Mouse (Mus musculus) liver, embryonic 16.5 days (tissue): ENCODE data around the gene Cd300ld5. TPM values are rescaled to one million over a fixed set of nuclear protein-coding genes. Genes with fewer than 3 reads are reported as not detected.

ENCODE experiments used
- ATAC-seq: fragments of 200-750 bp; cut with Nextera tagmentation; 2 replicates; pipeline ENCODE4 v1.8.0; 2017; ENCODE audit warnings: low read depth, mild to moderate bottlenecking, moderate number of reproducible peaks, moderate library complexity
- H3K27ac ChIP-seq: fragments of 300-500 bp; sonication (generic); 2 replicates; pipeline ENCODE4 v1.5.1; 2014; ENCODE audit warnings: mild to moderate bottlenecking, low read length
- H3K27me3 ChIP-seq: fragments of 300-500 bp; sonication (generic); 2 replicates; pipeline ENCODE4 v1.6.1; 2014; ENCODE audit warnings: low read depth, low read length, mixed read lengths; ENCODE audit not compliant: control insufficient read depth, insufficient read depth
- H3K36me3 ChIP-seq: fragments of 300-500 bp; sonication (generic); 2 replicates; pipeline ENCODE4 v1.6.1; 2014; ENCODE audit warnings: mild to moderate bottlenecking; ENCODE audit not compliant: control insufficient read depth, insufficient read depth
- H3K4me1 ChIP-seq: fragments of 300-500 bp; sonication (generic); 2 replicates; pipeline ENCODE4 v1.6.1; 2014; ENCODE audit warnings: low read depth, low read length, mixed read lengths; ENCODE audit not compliant: control insufficient read depth
- H3K4me2 ChIP-seq: fragments of 300-500 bp; sonication (generic); 2 replicates; pipeline ENCODE4 v1.6.1; 2014; ENCODE audit warnings: low read depth, low read length, mixed read lengths
- H3K4me3 ChIP-seq: fragments of 300-500 bp; sonication (generic); 2 replicates; pipeline ENCODE4 v1.5.1; 2014; ENCODE audit warnings: low read depth, mild to moderate bottlenecking, low read length
- H3K9ac ChIP-seq: fragments of 300-500 bp; sonication (generic); 2 replicates; pipeline ENCODE4 v1.6.1; 2014; ENCODE audit warnings: low read depth, low read length
- H3K9me3 ChIP-seq: fragments of 300-500 bp; sonication (generic); replicated peaks from 2 replicates; pipeline ENCODE4 v1.6.1; 2016; ENCODE audit warnings: low read length; ENCODE audit not compliant: control insufficient read depth
- WGBS: fragments of 180-500 bp; shearing (Covaris S2); extraction: QIAGEN DNeasy Blood & Tissue Kit; methylation state at CpG from one replicate; pipeline ENCODE4 v1.1.7; 2014; ENCODE audit not compliant: insufficient replicate concordance; 5-methylcytosine and 5-hydroxymethylcytosine counted together
- polyA plus RNA-seq: library from polyadenylated mRNA; unstranded; fragments of >200 nt; fragmentation: Nextera tagmentation; extraction: Ambion mirVana; gene quantifications from 2 replicates; pipeline ENCODE4 v1.2.1, GENCODE M21; 2015

The Cd300ld5 gene
- polyA plus RNA-seq, 1 experiment from 2014 or later, result not detected

DNA sequence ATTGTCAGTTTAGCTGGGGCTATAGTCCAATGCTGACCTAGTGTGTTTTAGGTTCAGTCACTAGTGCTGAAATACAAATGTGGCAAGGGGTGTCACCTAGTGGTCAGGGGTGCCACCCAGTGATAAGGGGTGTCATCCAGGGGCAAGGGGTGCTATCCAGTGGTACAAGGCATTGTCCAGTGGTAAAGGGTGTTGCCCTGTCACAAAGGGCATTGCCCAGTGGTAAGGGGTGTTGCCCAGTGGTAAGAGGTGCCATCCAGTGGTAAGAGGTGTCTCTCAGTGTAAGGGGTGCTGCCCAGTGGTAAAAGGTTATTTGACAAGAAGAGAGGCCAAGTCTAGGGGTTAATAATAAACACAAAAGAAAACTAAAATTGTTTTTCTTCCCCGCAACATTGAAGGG, 39.9 kb upstream of the Cd300ld5 start:
- no peak overlapping the region for H3K9ac ChIP-seq
- WGBS, result 83% methylated on average over 1 of the region's 1 CpGs
- no peak for ATAC-seq
- H3K36me3 ChIP-seq, result no peaks in the 10 kb centered on the region
- peaks cover 4% of the 10 kb centered on the region; the same call in 1 of the 2 replicates for H3K4me1 ChIP-seq
- H3K27ac ChIP-seq, result no peak overlapping the region
- no peaks in the 10 kb centered on the region for H3K9me3 ChIP-seq
- H3K4me3 ChIP-seq, result no peak overlapping the region
- H3K4me2 ChIP-seq, result no peak overlapping the region
- no peaks in the 10 kb centered on the region for H3K27me3 ChIP-seq

DNA sequence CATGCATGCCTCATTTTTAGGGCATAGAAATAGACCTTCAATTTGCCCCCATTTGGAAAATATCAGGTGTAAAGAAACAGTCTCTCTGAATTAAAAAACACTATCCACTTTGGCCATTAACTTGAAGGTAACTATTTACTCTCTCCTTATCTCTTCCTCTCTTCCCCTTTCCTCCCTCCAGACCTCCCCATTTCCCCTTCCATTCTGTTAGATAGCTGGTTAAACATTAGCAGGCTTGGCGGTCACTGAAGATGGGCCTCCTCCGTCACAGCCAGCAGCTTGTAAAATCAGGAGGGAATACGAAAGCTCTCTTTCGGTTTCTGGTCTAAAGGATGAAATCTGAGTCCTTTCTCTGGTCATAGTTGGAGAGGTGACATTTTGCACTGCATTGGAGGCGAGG, 38.3 kb upstream of the Cd300ld5 start:
- 15% methylated on average over 5 of the region's 5 CpGs for WGBS
- peak overlapping the region; percentile 55 for H3K27ac ChIP-seq
- H3K4me3 ChIP-seq, result no peak overlapping the region
- H3K9me3 ChIP-seq, result no peaks in the 10 kb centered on the region
- no peaks in the 10 kb centered on the region for H3K27me3 ChIP-seq
- H3K36me3 ChIP-seq, result no peaks in the 10 kb centered on the region
- ATAC-seq, result peak; percentile 58
- H3K9ac ChIP-seq, result no peak overlapping the region
- peaks cover 4% of the 10 kb centered on the region for H3K4me1 ChIP-seq
- H3K4me2 ChIP-seq, result peak overlapping the region; percentile 1; the same call in 1 of the 2 replicates

DNA sequence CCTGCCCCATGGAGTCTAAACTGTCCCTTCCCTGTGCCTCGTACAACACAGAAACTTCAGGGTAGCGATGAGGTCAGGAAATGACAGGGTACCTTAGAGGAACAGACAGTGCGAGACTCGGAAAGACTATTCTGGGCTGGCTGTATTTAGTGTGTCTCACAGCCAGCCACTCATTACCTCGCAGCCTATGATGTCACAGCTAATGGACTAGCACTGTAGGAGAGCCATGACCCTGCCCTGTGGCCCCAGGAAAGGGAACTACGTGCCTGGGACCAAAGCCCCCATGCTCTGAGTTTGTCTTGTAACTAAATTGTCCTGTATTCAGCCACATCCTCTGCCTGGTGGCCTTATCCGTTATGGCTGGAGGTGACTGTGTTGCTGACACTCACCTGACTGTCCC, 37.8 kb upstream of the Cd300ld5 start:
- H3K4me1 ChIP-seq, result peaks cover 4% of the 10 kb centered on the region
- peak overlapping the region; percentile 55 for H3K27ac ChIP-seq
- no peaks in the 10 kb centered on the region for H3K27me3 ChIP-seq
- no peak overlapping the region for H3K4me3 ChIP-seq
- peak; percentile 60 for ATAC-seq
- no peaks in the 10 kb centered on the region for H3K9me3 ChIP-seq
- no peak overlapping the region for H3K9ac ChIP-seq
- no peaks in the 10 kb centered on the region for H3K36me3 ChIP-seq
- no peak overlapping the region for H3K4me2 ChIP-seq
- 13% methylated on average over 7 of the region's 7 CpGs for WGBS

DNA sequence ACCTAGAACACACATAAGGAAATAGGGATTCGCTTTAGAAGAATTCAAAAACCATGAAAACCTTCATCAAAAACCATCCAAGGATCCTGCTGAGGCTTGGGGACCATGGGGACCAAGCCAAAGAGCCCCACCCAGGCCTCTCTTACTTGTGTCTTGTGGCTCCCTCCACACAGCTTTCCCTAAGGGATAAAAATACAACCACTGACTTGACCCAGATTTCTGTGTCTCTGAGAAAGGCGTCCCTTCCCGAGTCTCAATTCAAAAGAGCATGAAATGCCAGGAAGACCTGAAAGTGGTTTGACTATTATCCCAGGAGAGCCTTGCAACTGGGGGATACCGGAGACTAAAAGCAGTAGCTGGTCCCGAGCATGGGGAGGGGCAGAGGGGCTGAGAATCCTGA, 35.4 kb upstream of the Cd300ld5 start:
- Histone ChIP-seq H3K4me3 (no peak overlapping the region), H3K9ac (no peak overlapping the region), H3K4me2 (no peak overlapping the region), H3K4me1 (peaks cover 4% of the 10 kb centered on the region), H3K9me3 (no peaks in the 10 kb centered on the region), H3K36me3 (no peaks in the 10 kb centered on the region), H3K27ac (no peak overlapping the region), H3K27me3 (no peaks in the 10 kb centered on the region)
- 57% methylated on average over 5 of the region's 5 CpGs for WGBS
- no peak for ATAC-seq

DNA sequence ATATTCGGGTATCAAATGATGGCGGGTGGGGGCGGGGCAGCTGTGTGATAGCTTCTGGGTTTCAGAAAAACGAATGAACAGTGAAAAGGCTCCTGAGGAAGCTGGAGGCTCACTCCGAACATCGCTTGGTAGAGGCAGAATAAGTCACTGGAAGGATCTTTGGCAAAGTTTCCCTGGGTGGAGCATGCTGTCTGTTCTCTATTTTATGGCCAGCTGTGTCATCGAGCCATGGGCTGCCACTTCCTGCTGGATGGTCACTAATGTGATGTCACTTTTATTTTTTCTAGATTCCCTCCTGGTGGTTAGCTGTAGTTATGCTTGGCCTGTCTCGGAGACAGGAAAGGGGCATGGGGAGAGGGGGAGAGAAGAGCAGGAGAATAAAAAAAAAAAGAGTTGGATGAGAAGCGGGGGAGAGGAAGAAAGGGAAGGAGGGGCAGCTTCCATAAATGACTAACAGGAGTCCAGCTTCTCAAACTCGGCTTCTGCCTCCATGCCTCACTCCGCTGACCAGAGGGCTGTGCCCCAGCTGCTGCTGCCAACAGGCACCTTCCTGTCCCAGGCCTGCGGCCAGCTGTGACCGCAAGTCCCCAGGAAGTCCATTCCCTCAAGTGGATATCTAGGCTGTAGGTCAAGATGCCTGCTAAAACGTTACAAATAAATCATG, 34.2 kb upstream of the Cd300ld5 start:
- no peak overlapping the region for H3K4me3 ChIP-seq
- H3K27ac ChIP-seq, result no peak overlapping the region
- H3K9me3 ChIP-seq, result no peaks in the 10 kb centered on the region
- no peak overlapping the region for H3K9ac ChIP-seq
- peaks cover 4% of the 10 kb centered on the region for H3K4me1 ChIP-seq
- H3K4me2 ChIP-seq, result 0 out of 2 replicates have a peak overlapping the region, but pooled peaks have one; percentile 0
- no peaks in the 10 kb centered on the region for H3K27me3 ChIP-seq
- ATAC-seq, result no peak
- H3K36me3 ChIP-seq, result no peaks in the 10 kb centered on the region
- 15% methylated on average over 14 of the region's 14 CpGs for WGBS

DNA sequence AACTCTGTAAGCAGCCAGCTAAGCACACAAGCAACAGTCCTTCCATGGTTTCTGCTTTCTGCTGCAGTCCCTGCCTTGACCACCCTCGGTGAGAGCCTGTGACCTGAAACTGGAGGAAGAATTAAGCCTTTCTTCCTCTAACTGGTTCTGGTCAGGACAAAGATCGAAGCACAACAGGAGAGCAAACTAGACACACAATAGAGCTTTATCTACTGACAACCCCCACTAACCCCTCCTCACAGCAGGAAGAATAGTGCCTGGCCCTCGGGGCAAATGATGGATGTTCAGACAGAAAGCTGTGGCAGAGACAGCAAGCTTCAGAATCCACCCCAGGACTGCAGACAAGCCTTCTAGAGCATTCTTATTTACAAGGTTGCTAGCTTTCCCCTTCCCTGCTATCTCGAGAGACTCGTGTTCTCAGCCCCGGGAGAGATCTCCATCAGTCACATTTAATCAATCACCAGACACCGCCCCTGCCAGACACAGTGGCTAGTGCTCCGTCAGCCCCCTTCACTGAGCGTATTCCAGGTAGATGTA, 33.5 kb upstream of the Cd300ld5 start:
- WGBS, result 11% methylated on average over 9 of the region's 9 CpGs
- peaks cover 4% of the 10 kb centered on the region for H3K4me1 ChIP-seq
- no peak overlapping the region for H3K27ac ChIP-seq
- no peaks in the 10 kb centered on the region for H3K36me3 ChIP-seq
- no peak overlapping the region for H3K9ac ChIP-seq
- no peaks in the 10 kb centered on the region for H3K27me3 ChIP-seq
- ATAC-seq, result no peak
- no peak overlapping the region for H3K4me3 ChIP-seq
- no peaks in the 10 kb centered on the region for H3K9me3 ChIP-seq
- H3K4me2 ChIP-seq, result no peak overlapping the region

DNA sequence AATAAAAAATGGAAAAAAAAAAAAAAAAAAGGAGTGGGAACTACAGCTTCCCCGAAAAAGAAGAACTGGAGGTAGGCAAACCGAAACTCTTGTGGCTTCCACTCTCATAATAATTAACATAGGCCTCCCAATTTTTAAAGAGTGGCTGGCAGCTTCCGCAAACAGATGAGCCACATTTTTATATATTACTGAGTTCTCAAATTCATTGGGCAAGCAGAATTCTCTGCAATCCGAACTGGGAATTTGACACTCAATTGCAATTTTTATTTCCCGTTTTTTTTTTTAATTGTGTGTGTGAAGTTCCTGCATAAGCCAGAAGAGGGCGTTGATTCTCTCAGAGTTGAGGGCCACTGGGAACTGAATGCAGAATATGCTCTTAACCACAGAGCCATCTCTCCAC, 29.2 kb upstream of the Cd300ld5 start:
- Histone ChIP-seq H3K4me3 (no peak overlapping the region), H3K4me2 (no peak overlapping the region), H3K36me3 (no peaks in the 10 kb centered on the region), H3K9me3 (no peaks in the 10 kb centered on the region), H3K27ac (no peak overlapping the region), H3K4me1 (no peaks in the 10 kb centered on the region), H3K9ac (no peak overlapping the region), H3K27me3 (no peaks in the 10 kb centered on the region)
- whole genome bisulfite sequencing, result 35% methylated on average over 6 of the region's 6 CpGs
- ATAC-seq, result no peak

DNA sequence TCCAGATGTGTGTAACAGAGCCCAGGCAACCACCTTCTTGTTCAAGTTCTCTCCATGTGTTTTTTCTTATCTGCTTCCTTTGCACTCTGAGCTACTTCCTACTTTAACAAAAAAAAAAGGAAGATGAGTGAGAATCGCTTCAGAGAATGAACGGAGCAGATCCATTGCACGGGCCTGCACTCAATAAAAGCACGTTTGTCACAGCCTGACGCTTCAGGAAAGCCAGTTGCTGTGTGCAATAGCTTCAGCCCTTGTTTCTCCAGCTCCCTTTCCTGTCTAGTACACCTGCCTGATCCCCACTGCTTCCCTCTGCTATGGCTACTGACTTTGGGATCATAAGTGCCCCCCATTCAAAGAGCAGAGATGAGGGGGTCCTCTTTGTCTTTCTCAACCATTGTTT, 24.5 kb upstream of the Cd300ld5 start, which contains the start of gene Cd300e:
Cd300e (minus strand) TSS at position 101 of the 400 bp plus-strand sequence.
- WGBS, result 6% methylated on average over 5 of the region's 5 CpGs

DNA sequence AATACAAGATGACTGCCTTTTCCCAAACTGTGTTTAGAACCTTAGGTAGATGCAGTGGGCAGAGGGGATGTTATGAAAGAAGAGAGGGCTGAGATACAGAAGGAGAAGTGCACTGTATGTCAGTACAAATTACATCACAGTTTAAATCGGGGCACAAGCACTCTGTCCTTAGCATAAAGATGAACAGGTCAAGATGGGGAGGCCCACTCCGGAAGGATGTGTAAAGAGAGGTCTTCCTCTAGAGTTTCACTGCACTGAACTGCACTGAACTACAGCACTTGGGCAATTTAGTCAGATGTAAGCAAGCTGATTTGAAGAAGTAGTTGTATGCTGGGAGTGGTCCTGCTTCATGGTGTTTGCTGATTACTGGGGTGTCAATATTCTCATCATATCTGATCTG, 22.2 kb upstream of the Cd300ld5 start:
- Histone ChIP-seq H3K4me3 (no peak overlapping the region), H3K9ac (no peak overlapping the region), H3K36me3 (no peaks in the 10 kb centered on the region), H3K9me3 (no peaks in the 10 kb centered on the region), H3K27ac (no peak overlapping the region), H3K4me1 (no peaks in the 10 kb centered on the region), H3K4me2 (no peak overlapping the region), H3K27me3 (no peaks in the 10 kb centered on the region)
- 39% methylated on average over 2 of the region's 2 CpGs for WGBS
- no peak for ATAC-seq

More for the DNA sequence above, 24.5 kb upstream of the Cd300ld5 start, which contains the start of gene Cd300e:
- no peak within 1 kb of the TSS for H3K9ac ChIP-seq
- H3K27ac ChIP-seq, result no peak within 1 kb of the TSS
- H3K4me1 ChIP-seq, result no peaks in the 10 kb centered on the region
- no peaks in the 10 kb centered on the region for H3K36me3 ChIP-seq
- no peak within 1 kb of the TSS for H3K4me3 ChIP-seq
- no peaks in the 10 kb centered on the region for H3K27me3 ChIP-seq
- H3K4me2 ChIP-seq, result no peak within 1 kb of the TSS
- no peaks in the 10 kb centered on the region for H3K9me3 ChIP-seq
- no peak for ATAC-seq
